Comparison of ENCODE assay signal across 24 mouse cellular contexts in genomic region chr3:102553935-102554670, GRCm38 (mm10).
"Had no signal": no experiment of that assay in that cellular context is flagged by ENCODE, and none has a peak within 500 bp of the region (broad histone marks: within the 10 kb centered on the region; RNA-seq: fewer than 3 reads in every experiment).

No protein-coding gene starts in this region.

- H3K4me2 ChIP-seq: heart, embryonic 11.5 days; heart, embryonic 13.5 days; heart, embryonic 15.5 days; hindbrain, embryonic 13.5 days; hindbrain, embryonic 15.5 days; kidney, embryonic 15.5 days; limb, embryonic 13.5 days had no signal

- H3K36me3 ChIP-seq: heart, embryonic 13.5 days; heart, embryonic 15.5 days; hindbrain, embryonic 13.5 days; hindbrain, embryonic 15.5 days; kidney, embryonic 15.5 days; limb, embryonic 13.5 days had no signal

- H3K9ac ChIP-seq: heart, embryonic 13.5 days; heart, embryonic 15.5 days; hindbrain, embryonic 13.5 days; hindbrain, embryonic 15.5 days; kidney, embryonic 15.5 days; limb, embryonic 13.5 days had no signal

- H3K27ac ChIP-seq: heart, adult 2 months; heart, embryonic 13.5 days; heart, embryonic 15.5 days; hindbrain, embryonic 13.5 days; hindbrain, embryonic 15.5 days; hindbrain, postnatal 0 days; kidney, embryonic 15.5 days; kidney, postnatal 0 days; limb, embryonic 13.5 days had no signal

- H3K4me1 ChIP-seq: heart, embryonic 13.5 days; heart, embryonic 15.5 days; hindbrain, embryonic 13.5 days; hindbrain, embryonic 15.5 days; kidney, embryonic 15.5 days had no signal

- ATAC-seq: hindbrain, postnatal 0 days; intestine, embryonic 16.5 days had no signal

- H3K4me3 ChIP-seq: heart, adult 2 months; heart, embryonic 13.5 days; heart, embryonic 15.5 days; hindbrain, embryonic 13.5 days; hindbrain, embryonic 15.5 days; kidney, embryonic 15.5 days; limb, embryonic 13.5 days had no signal

- H3K9me3 ChIP-seq: heart, embryonic 13.5 days; heart, embryonic 15.5 days; hindbrain, embryonic 13.5 days; hindbrain, embryonic 15.5 days; kidney, embryonic 15.5 days; limb, embryonic 13.5 days had no signal

- DNase-seq: gastrocnemius, postnatal 14 days; gastrocnemius, postnatal 36 days; heart, adult 11 months; heart, adult 2 months; heart, postnatal 14 days; heart, postnatal 36 days; kidney, adult 11 months; kidney, adult 2 months; kidney, adult 9 months; kidney, postnatal 14 days; kidney, postnatal 36 days; layer of hippocampus, adult 9-11 months; layer of hippocampus, postnatal 36 days; left cerebral cortex, postnatal 4 days had no signal

- H3K27me3 ChIP-seq: heart, embryonic 13.5 days; heart, embryonic 15.5 days; hindbrain, embryonic 13.5 days; hindbrain, embryonic 15.5 days; kidney, embryonic 15.5 days; limb, embryonic 13.5 days had no signal
